Mouse (Mus musculus): ENCODE data around the gene Jph3. TPM values are rescaled to one million over a fixed set of nuclear protein-coding genes. Genes with fewer than 3 reads are reported as not detected.

Gene Jph3
- polyA plus RNA-seq, 1 experiment, result not detected

- Histone ChIP-seq H3K27ac (replicated peaks; ENCODE audit: low read depth, low read length) (no peak overlapping the region), H3K4me1 (ENCODE audit: control insufficient read depth, insufficient read depth, insufficient read length, low read length) (no peaks in the 10 kb centered on the region), H3K4me3 (ENCODE audit: insufficient read depth, low read depth, low read length) (no peak overlapping the region)
These were observed 20.1 kb downstream of the Jph3 start for GRCm38 (mm10) chr8:121749501-121749900.

GRCm38 (mm10) chr8:121750512-121750911 is 21.1 kb downstream of the Jph3 start:
- H3K4me3 ChIP-seq (ENCODE audit: insufficient read depth, low read depth, low read length), result no peak overlapping the region
- no peaks in the 10 kb centered on the region for H3K4me1 ChIP-seq (ENCODE audit: control insufficient read depth, insufficient read depth, insufficient read length, low read length)
- H3K27ac ChIP-seq (replicated peaks; ENCODE audit: low read depth, low read length), result no peak overlapping the region

- H3K4me1 ChIP-seq (ENCODE audit: control insufficient read depth, insufficient read depth, insufficient read length, low read length), result no peaks in the 10 kb centered on the region
- H3K4me3 ChIP-seq (ENCODE audit: insufficient read depth, low read depth, low read length), result no peak overlapping the region
- H3K27ac ChIP-seq (replicated peaks; ENCODE audit: low read depth, low read length), result no peak overlapping the region
These were observed 22.0 kb downstream of the Jph3 start for GRCm38 (mm10) chr8:121751407-121751806.

GRCm38 (mm10) chr8:121758470-121758869 is 29.0 kb downstream of the Jph3 start:
- no peak overlapping the region for H3K4me3 ChIP-seq (ENCODE audit: insufficient read depth, low read depth, low read length)

GRCm38 (mm10) chr8:121760484-121760883 is 31.1 kb downstream of the Jph3 start:
- H3K4me3 ChIP-seq (ENCODE audit: insufficient read depth, low read depth, low read length), result no peak overlapping the region

More at GRCm38 (mm10) chr8:121758470-121758869, 29.0 kb downstream of the Jph3 start:
- Histone ChIP-seq H3K4me1 (ENCODE audit: control insufficient read depth, insufficient read depth, insufficient read length, low read length) (no peaks in the 10 kb centered on the region), H3K27ac (replicated peaks; ENCODE audit: low read depth, low read length) (no peak overlapping the region)

GRCm38 (mm10) chr8:121761480-121761879 is 32.1 kb downstream of the Jph3 start:
- Histone ChIP-seq H3K4me3 (ENCODE audit: insufficient read depth, low read depth, low read length) (no peak overlapping the region), H3K4me1 (ENCODE audit: control insufficient read depth, insufficient read depth, insufficient read length, low read length) (no peaks in the 10 kb centered on the region), H3K27ac (replicated peaks; ENCODE audit: low read depth, low read length) (no peak overlapping the region)

More at GRCm38 (mm10) chr8:121760484-121760883, 31.1 kb downstream of the Jph3 start:
- Histone ChIP-seq H3K4me1 (ENCODE audit: control insufficient read depth, insufficient read depth, insufficient read length, low read length) (no peaks in the 10 kb centered on the region), H3K27ac (replicated peaks; ENCODE audit: low read depth, low read length) (no peak overlapping the region)

GRCm38 (mm10) chr8:121762999-121763699 is 33.7 kb downstream of the Jph3 start:
- H3K27ac ChIP-seq (replicated peaks; ENCODE audit: low read depth, low read length), result no peak overlapping the region
- no peak overlapping the region for H3K4me3 ChIP-seq (ENCODE audit: insufficient read depth, low read depth, low read length)
- no peaks in the 10 kb centered on the region for H3K4me1 ChIP-seq (ENCODE audit: control insufficient read depth, insufficient read depth, insufficient read length, low read length)

- no peak overlapping the region for H3K27ac ChIP-seq (replicated peaks; ENCODE audit: low read depth, low read length)
- H3K4me1 ChIP-seq (ENCODE audit: control insufficient read depth, insufficient read depth, insufficient read length, low read length), result no peaks in the 10 kb centered on the region
- no peak overlapping the region for H3K4me3 ChIP-seq (ENCODE audit: insufficient read depth, low read depth, low read length)
These were observed 34.2 kb downstream of the Jph3 start for GRCm38 (mm10) chr8:121763700-121764013.

- no peak overlapping the region for H3K27ac ChIP-seq (replicated peaks; ENCODE audit: low read depth, low read length)
- H3K4me3 ChIP-seq (ENCODE audit: insufficient read depth, low read depth, low read length), result no peak overlapping the region
- H3K4me1 ChIP-seq (ENCODE audit: control insufficient read depth, insufficient read depth, insufficient read length, low read length), result no peaks in the 10 kb centered on the region
These were observed 36.2 kb downstream of the Jph3 start for GRCm38 (mm10) chr8:121765594-121766138.

GRCm38 (mm10) chr8:121769095-121769494 is 39.7 kb downstream of the Jph3 start:
- no peak overlapping the region for H3K4me3 ChIP-seq (ENCODE audit: insufficient read depth, low read depth, low read length)
- no peak overlapping the region for H3K27ac ChIP-seq (replicated peaks; ENCODE audit: low read depth, low read length)
- no peaks in the 10 kb centered on the region for H3K4me1 ChIP-seq (ENCODE audit: control insufficient read depth, insufficient read depth, insufficient read length, low read length)

GRCm38 (mm10) chr8:121769621-121770020 is 40.2 kb downstream of the Jph3 start:
- Histone ChIP-seq H3K27ac (replicated peaks; ENCODE audit: low read depth, low read length) (no peak overlapping the region), H3K4me3 (ENCODE audit: insufficient read depth, low read depth, low read length) (no peak overlapping the region), H3K4me1 (ENCODE audit: control insufficient read depth, insufficient read depth, insufficient read length, low read length) (no peaks in the 10 kb centered on the region)

GRCm38 (mm10) chr8:121770845-121771752 is 41.7 kb downstream of the Jph3 start:
- no peaks in the 10 kb centered on the region for H3K4me1 ChIP-seq (ENCODE audit: control insufficient read depth, insufficient read depth, insufficient read length, low read length)
- H3K4me3 ChIP-seq (ENCODE audit: insufficient read depth, low read depth, low read length), result no peak overlapping the region
- no peak overlapping the region for H3K27ac ChIP-seq (replicated peaks; ENCODE audit: low read depth, low read length)

- H3K4me3 ChIP-seq (ENCODE audit: insufficient read depth, low read depth, low read length), result no peak overlapping the region
- no peak overlapping the region for H3K27ac ChIP-seq (replicated peaks; ENCODE audit: low read depth, low read length)
- H3K4me1 ChIP-seq (ENCODE audit: control insufficient read depth, insufficient read depth, insufficient read length, low read length), result no peaks in the 10 kb centered on the region
These were observed 44.5 kb downstream of the Jph3 start for GRCm38 (mm10) chr8:121773876-121774275.

- Histone ChIP-seq H3K4me3 (ENCODE audit: insufficient read depth, low read depth, low read length) (no peak overlapping the region), H3K27ac (replicated peaks; ENCODE audit: low read depth, low read length) (no peak overlapping the region), H3K4me1 (ENCODE audit: control insufficient read depth, insufficient read depth, insufficient read length, low read length) (no peaks in the 10 kb centered on the region)
These were observed 53.1 kb downstream of the Jph3 start for GRCm38 (mm10) chr8:121782493-121782892.

- no peak overlapping the region for H3K27ac ChIP-seq (replicated peaks; ENCODE audit: low read depth, low read length)
- H3K4me3 ChIP-seq (ENCODE audit: insufficient read depth, low read depth, low read length), result no peak overlapping the region
- no peaks in the 10 kb centered on the region for H3K4me1 ChIP-seq (ENCODE audit: control insufficient read depth, insufficient read depth, insufficient read length, low read length)
These were observed 57.1 kb downstream of the Jph3 start for GRCm38 (mm10) chr8:121786542-121786941.
